Mouse (Mus musculus) cortical plate, adult 2 months (tissue): ENCODE results near the gene Nsfl1c. TPM values are rescaled to one million over a fixed set of nuclear protein-coding genes. Genes with fewer than 3 reads are reported as not detected.

ENCODE experiments used
- H3K27ac ChIP-seq: fragments of 200-500 bp; 2 replicates; pipeline ENCODE4 v1.5.1; 2012; ENCODE audit warnings: low read length, control low read depth, inconsistent platforms; ENCODE audit not compliant: insufficient read depth
- H3K4me1 ChIP-seq: fragments of 200-500 bp; 2 replicates; pipeline ENCODE4 v1.6.1; 2011; ENCODE audit warnings: low read length; ENCODE audit not compliant: control insufficient read depth, insufficient read depth
- H3K4me3 ChIP-seq: fragments of 200-500 bp; 2 replicates; pipeline ENCODE4 v1.5.1; 2011; ENCODE audit warnings: mild to moderate bottlenecking, low read length, control low read depth; ENCODE audit not compliant: insufficient read depth
- CTCF ChIP-seq: fragments of 200-500 bp; IDR thresholded peaks from 2 replicates; pipeline ENCODE4 v1.5.1; 2011; ENCODE audit warnings: mild to moderate bottlenecking, control low read depth, low read length; ENCODE audit not compliant: insufficient read depth; ENCODE audit errors: extremely low read depth
- POLR2A ChIP-seq: fragments of 200-500 bp; IDR thresholded peaks from 2 replicates; pipeline ENCODE4 v1.6.1; 2011; ENCODE audit warnings: mild to moderate bottlenecking, low read length, control low read depth; ENCODE audit not compliant: insufficient read depth; ENCODE audit errors: extremely low read depth
- polyA plus RNA-seq: library from polyadenylated mRNA; depleted of rRNA; stranded (reverse); fragments of >200 nt; gene quantifications from 2 replicates; pipeline ENCODE4 v1.2.3, GENCODE M21; 2012; rRNA removed

Nsfl1c gene
- polyA plus RNA-seq, 1 experiment = 123 TPM

DNA sequence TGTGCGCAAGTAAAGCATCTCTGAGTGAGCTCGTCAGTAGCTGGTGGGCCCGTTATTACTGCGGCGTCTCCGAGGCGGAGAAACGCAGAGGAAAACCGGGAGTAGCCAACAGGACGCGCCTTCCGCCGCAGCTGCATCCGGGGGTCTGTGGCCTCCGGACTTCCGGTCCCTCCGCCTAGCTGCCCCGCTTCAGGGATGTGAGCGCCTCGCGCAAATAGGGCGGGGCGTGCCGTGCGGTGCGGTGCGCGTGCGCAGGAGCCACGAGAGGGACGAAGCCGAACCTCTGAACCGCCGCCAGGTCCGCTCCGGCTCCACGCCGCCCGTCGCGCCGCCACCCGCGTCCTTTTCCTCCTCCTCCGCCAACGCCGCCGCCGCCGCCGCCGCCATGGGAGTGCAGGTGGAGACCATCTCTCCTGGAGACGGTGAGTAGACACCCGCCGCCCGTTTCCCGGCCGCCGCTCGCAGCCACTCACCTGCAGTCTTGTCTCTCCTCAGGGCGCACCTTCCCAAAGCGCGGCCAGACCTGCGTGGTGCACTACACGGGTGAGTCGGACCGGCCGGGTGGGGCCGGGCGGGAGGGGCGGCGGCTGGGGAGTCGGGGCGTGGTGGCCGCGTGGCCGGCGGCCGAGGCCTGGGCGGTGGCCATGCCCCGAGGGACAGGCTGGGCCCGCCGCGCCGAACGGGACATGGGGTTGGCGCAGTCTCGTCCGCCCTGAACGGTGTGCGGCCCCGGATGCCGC, 48.5 kb downstream of the Nsfl1c start, which contains the start of gene Fkbp1a:
Fkbp1a (plus strand) TSS at position 161 of the 740 bp plus-strand sequence.
- peaks cover 11% of the 10 kb centered on the region for H3K4me1 ChIP-seq
- peak within 1 kb of the TSS; percentile 93 for H3K27ac ChIP-seq
- TF ChIP-seq CTCF = no peak
- peak; percentile 68; the same call in 1 of the 2 replicates for TF ChIP-seq POLR2A
- peak within 1 kb of the TSS; percentile 86 for H3K4me3 ChIP-seq

DNA sequence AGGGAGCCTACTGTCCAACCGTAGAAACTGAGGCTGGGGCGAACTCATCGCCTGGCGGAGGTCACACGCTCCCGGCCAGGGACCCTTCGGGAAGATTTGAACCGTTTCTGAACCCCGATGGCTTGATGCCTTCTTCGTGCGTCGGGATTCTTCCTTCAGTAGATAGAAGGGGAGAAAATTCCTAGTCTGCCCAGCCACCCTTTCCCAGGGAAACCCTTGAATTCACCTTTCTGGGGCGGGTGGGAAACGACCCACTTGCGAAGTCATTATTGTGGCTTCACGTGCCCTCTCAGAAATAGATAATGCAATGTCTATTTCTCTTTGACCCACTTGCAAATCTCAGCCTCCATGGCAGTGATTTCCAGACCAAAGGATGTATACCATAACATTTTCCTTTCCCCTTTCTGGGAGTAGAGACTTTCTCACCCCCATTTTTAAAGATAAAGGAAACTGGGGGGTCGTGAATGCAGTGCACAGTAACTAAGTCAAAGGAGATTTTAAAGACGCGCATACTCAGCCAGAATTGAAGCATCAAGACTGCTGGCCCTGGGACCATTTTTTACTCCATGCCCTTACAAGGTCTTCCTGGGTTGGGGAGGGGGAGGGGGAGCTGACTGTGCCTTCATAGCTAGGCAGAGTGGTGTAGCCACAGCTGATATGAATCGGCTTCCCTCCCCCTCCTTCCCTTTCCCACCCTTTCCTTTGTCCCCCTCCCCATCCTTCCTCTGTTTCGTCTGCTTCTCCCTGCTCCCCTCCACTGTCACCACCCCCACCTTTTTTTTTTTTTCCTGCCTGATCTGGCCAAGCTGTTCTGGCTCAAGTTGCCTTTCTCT, 49.3 kb downstream of the Nsfl1c start:
- H3K4me1 ChIP-seq = peaks cover 12% of the 10 kb centered on the region
- H3K27ac ChIP-seq = peak overlapping the region; percentile 60
- no peak for TF ChIP-seq CTCF
- peak overlapping the region; percentile 86 for H3K4me3 ChIP-seq

DNA sequence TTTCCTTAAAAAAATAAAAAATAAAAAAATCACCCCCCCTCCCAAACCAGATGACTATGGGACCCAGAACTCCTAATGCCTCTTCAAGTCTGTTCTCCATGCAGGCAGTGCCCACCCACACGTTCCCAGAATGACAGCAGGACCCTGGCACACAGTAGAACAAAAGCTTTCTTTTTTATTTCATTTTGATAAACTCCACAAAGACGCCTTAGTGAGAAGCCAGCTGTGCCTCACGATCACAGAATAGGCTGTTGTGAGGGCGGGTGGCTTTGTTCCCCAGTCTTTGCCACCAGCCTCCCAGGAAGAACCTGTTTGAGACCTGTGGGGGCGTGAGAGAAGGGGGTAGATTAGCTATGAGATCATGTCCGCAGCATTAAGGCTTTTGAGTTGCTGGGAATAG, 50.7 kb downstream of the Nsfl1c start:
- H3K4me3 ChIP-seq = peak overlapping the region; percentile 86

DNA sequence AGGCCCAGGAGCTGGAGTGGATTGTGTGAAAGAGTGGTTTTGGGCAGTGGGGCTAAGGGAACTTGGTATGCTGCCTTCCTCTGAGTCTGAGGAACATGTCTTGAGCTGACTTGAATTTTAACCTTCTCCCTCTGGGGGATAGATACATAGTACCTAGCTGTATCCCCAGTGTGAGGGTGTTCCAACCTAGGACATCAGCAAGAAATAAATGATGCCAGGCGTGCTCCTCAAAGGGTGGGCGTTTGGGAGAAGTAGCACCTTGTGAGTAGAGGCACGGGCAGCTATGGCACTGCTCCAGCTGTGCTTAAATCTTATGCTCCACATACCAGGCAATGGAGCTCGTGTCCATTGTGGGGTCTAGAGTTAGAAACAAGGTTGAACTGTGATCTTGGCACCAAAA, 52.6 kb downstream of the Nsfl1c start:
- Histone ChIP-seq H3K4me3 (no peak overlapping the region), H3K4me1 (peaks cover 17% of the 10 kb centered on the region), H3K27ac (no peak overlapping the region)
- TF ChIP-seq CTCF = no peak
- no peak for TF ChIP-seq POLR2A

More for the DNA sequence above, 50.7 kb downstream of the Nsfl1c start:
- no peak for TF ChIP-seq POLR2A
- no peak for TF ChIP-seq CTCF
- peaks cover 13% of the 10 kb centered on the region for H3K4me1 ChIP-seq
- peak overlapping the region; percentile 47; the same call in 1 of the 2 replicates for H3K27ac ChIP-seq

DNA sequence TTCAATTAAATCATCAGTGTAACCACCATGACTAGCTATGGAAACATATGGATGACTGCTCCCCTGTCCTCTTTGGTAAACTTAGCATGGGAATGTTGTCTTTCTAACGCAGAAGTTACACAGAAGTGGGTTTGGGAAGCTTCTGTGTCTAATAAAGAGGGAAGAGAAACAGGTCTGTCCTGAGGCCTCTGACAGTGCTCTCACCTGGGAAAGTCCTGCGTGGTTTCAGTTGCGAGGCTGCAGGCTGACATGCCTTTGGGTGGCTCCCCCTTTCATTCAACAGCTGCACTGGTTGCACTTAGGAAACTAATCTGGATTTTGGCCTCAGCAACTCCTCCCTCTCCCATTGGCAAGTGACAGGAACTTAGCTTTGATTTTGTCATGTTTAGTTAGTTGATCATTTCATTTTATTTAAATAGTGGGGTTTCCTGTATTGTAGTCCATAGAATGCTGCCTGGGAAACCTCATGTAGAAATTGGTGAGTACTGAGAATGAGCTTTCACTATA, 55.7 kb downstream of the Nsfl1c start:
- no peak overlapping the region for H3K27ac ChIP-seq
- TF ChIP-seq POLR2A = no peak
- TF ChIP-seq CTCF = no peak
- no peak overlapping the region for H3K4me3 ChIP-seq
- peaks cover 20% of the 10 kb centered on the region for H3K4me1 ChIP-seq

Other genes with a start within 250 kb of the Nsfl1c start
- gene 4921509C19Rik, start 18.0 kb upstream of the Nsfl1c start, polyA plus RNA-seq = not detected in 2 replicates
- 475 and 493 TPM in 2 replicates for gene Fkbp1a, start 48.3 kb downstream of the Nsfl1c start, polyA plus RNA-seq
- gene Sdcbp2, start 78.4 kb downstream of the Nsfl1c start, polyA plus RNA-seq = 1.8 TPM in 2 replicates
- 170 and 186 TPM in 2 replicates for gene Snph, start 138.4 kb downstream of the Nsfl1c start, polyA plus RNA-seq
- gene Rad21l, start 174.4 kb downstream of the Nsfl1c start, polyA plus RNA-seq = 0.31 and 0.34 TPM in 2 replicates
- 9.4 and 10.5 TPM in 2 replicates for gene Tmem74b, start 207.8 kb downstream of the Nsfl1c start, polyA plus RNA-seq